Mouse (Mus musculus): ENCODE data around the gene Nat9. TPM values are rescaled to one million over a fixed set of nuclear protein-coding genes. Genes with fewer than 3 reads are reported as not detected.

Gene Nat9
- polyA plus RNA-seq, 1 experiment from 2014 or later = 20.0 TPM

DNA sequence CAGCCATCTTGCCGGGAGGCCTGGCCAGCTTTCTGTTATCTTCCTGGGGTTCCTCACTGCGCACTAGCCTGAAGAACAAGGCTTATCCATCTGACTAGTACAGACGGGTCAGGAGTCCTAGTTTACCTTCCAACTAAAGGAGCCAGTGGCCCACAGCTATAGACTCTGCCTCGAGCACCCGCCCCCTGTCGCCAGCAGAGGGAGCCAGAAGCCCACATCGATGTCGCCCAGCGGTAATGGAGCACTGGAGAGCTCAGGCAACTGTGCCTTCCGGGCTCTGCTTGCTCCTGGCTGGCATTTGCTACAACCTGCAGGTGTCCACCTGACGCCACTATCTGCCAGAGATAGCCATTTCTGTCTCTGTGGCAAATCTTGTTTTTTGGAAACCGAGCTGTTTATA is 14.7 kb upstream of the Nat9 start:
- Histone ChIP-seq H3K4me3 (replicated peaks; ENCODE audit: low read length) (no peak overlapping the region), H3K9me3 (ENCODE audit: control insufficient read depth, low read length) (no peaks in the 10 kb centered on the region), H3K27me3 (ENCODE audit: control insufficient read depth, insufficient read depth, low read length) (no peaks in the 10 kb centered on the region), H3K9ac (no peak overlapping the region), H3K27ac (no peak overlapping the region), H3K36me3 (replicated peaks; ENCODE audit: control insufficient read depth, insufficient read depth) (peaks cover 59% of the 10 kb centered on the region), H3K4me2 (replicated peaks) (no peak overlapping the region), H3K4me1 (replicated peaks; ENCODE audit: control insufficient read depth, insufficient read depth, low read length) (0 out of 2 replicates have a peak, but pooled peaks cover 5% of the 10 kb centered on the region)
- peak; percentile 71; the same call in 1 of the 2 replicates for ATAC-seq (ENCODE audit: low FRiP score)
- peak; percentile 88 for DNase-seq (ENCODE audit: low spot score)
- WGBS = 14% methylated on average over 12 of the region's 12 CpGs

DNA sequence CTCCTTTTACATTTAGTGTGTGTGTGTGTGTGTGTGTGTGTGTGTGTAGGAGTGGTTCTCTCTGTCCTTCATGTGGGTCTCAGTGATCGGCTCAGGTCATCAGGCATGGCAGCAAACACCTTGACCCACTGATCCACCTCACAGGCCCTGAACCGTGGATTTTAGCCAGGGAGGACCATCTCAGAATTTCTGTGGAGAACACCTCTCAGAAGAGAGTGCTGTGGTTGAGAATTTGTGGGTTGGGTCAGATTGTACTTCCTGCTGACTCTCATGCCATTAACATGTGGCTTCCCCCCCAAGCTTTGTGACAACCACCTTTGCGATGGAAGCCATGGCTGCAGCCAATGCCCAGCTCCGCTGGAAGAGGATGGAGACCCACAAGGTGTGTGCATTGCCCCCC is 12.9 kb upstream of the Nat9 start:
- H3K4me2 ChIP-seq (replicated peaks) = no peak overlapping the region
- peaks cover 51% of the 10 kb centered on the region for H3K36me3 ChIP-seq (replicated peaks; ENCODE audit: control insufficient read depth, insufficient read depth)
- no peak for ATAC-seq (ENCODE audit: low FRiP score)
- H3K4me1 ChIP-seq (replicated peaks; ENCODE audit: control insufficient read depth, insufficient read depth, low read length) = no peaks in the 10 kb centered on the region
- no peak for DNase-seq (ENCODE audit: low spot score)
- H3K9ac ChIP-seq = no peak overlapping the region
- H3K27me3 ChIP-seq (ENCODE audit: control insufficient read depth, insufficient read depth, low read length) = no peaks in the 10 kb centered on the region
- no peaks in the 10 kb centered on the region for H3K9me3 ChIP-seq (ENCODE audit: control insufficient read depth, low read length)
- WGBS = 92% methylated on average over 4 of the region's 4 CpGs
- H3K27ac ChIP-seq = no peak overlapping the region
- no peak overlapping the region for H3K4me3 ChIP-seq (replicated peaks; ENCODE audit: low read length)

DNA sequence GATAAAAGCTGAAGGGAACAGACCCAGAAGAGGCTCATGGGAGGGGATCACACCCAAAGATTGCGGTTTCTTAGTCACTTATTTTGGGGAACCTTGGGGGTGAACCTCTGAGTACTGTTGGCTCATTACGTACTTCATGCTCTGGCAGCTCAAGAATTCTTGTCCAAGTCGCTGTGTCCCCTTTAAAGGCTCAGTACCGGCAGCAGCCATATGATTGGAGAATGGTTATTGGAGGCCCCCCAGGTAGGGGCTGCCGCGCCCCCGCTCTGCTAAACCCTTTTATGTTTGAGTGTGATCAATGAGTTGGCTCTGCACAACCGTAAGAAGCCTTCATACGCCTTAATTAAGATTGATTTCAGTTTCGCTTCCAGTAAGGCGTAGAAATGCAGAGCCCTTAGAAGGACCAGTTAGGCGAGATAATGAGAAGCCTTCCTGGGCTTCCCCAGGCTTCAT is 11.3 kb upstream of the Nat9 start:
- no peak for ATAC-seq (ENCODE audit: low FRiP score)
- no peaks in the 10 kb centered on the region for H3K4me1 ChIP-seq (replicated peaks; ENCODE audit: control insufficient read depth, insufficient read depth, low read length)

DNA sequence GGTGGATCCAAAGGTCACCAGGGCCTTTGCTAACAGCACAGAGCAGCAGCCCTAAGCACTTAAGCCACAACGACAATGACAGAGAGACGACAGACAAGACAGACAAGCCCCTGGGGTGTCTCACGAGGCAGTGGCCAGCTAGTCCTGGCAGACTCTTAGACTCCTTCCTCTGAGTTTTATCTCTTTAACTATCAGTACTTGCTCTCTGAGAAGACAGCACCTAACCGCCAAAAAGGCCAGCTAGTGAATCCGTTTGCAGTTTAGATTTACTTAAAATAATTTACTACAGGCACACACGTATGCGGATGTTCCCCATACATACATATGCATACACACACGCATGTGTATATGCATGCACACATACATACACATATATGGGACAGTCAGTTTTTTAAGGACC is 9.9 kb upstream of the Nat9 start:
- Histone ChIP-seq H3K9me3 (ENCODE audit: control insufficient read depth, low read length) (no peaks in the 10 kb centered on the region), H3K27me3 (ENCODE audit: control insufficient read depth, insufficient read depth, low read length) (no peaks in the 10 kb centered on the region), H3K4me2 (replicated peaks) (no peak overlapping the region), H3K36me3 (replicated peaks; ENCODE audit: control insufficient read depth, insufficient read depth) (peaks cover 35% of the 10 kb centered on the region), H3K4me1 (replicated peaks; ENCODE audit: control insufficient read depth, insufficient read depth, low read length) (no peaks in the 10 kb centered on the region), H3K4me3 (replicated peaks; ENCODE audit: low read length) (no peak overlapping the region), H3K9ac (no peak overlapping the region), H3K27ac (no peak overlapping the region)
- 80% methylated on average over 8 of the region's 8 CpGs for whole genome bisulfite sequencing
- DNase-seq (ENCODE audit: low spot score) (no peak), ATAC-seq (ENCODE audit: low FRiP score) (no peak)

More for the DNA sequence above, 11.3 kb upstream of the Nat9 start:
- peaks cover 45% of the 10 kb centered on the region for H3K36me3 ChIP-seq (replicated peaks; ENCODE audit: control insufficient read depth, insufficient read depth)
- WGBS = 40% methylated on average over 12 of the region's 12 CpGs
- DNase-seq (ENCODE audit: low spot score) = no peak
- H3K4me2 ChIP-seq (replicated peaks) = no peak overlapping the region
- no peaks in the 10 kb centered on the region for H3K9me3 ChIP-seq (ENCODE audit: control insufficient read depth, low read length)
- no peaks in the 10 kb centered on the region for H3K27me3 ChIP-seq (ENCODE audit: control insufficient read depth, insufficient read depth, low read length)
- H3K9ac ChIP-seq = no peak overlapping the region
- no peak overlapping the region for H3K4me3 ChIP-seq (replicated peaks; ENCODE audit: low read length)
- no peak overlapping the region for H3K27ac ChIP-seq

DNA sequence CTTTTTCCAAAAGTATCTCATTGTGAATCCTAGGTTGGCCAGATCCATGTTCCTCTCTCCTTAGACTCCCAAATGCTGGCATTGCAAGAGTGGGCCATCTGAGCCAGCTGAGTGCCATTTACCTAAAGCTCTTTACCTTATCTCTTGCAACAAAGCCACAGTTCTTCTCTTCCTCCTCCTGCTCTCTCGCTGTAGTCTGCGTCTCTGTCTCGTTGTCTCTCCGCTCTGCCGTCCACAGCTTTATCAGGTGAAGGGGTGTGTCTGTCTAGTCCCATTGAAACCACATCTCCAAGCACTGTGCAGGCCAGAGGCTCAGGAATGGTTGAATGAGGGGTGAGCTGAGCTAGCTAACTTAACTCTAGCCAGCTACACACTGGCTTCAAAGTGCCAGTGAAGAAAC is 8.3 kb upstream of the Nat9 start:
- Histone ChIP-seq H3K9me3 (ENCODE audit: control insufficient read depth, low read length) (no peaks in the 10 kb centered on the region), H3K9ac (no peak overlapping the region), H3K4me3 (replicated peaks; ENCODE audit: low read length) (no peak overlapping the region), H3K27ac (no peak overlapping the region), H3K4me1 (replicated peaks; ENCODE audit: control insufficient read depth, insufficient read depth, low read length) (no peaks in the 10 kb centered on the region), H3K4me2 (replicated peaks) (no peak overlapping the region), H3K27me3 (ENCODE audit: control insufficient read depth, insufficient read depth, low read length) (no peaks in the 10 kb centered on the region), H3K36me3 (replicated peaks; ENCODE audit: control insufficient read depth, insufficient read depth) (peaks cover 39% of the 10 kb centered on the region)
- DNase-seq (ENCODE audit: low spot score) (no peak), ATAC-seq (ENCODE audit: low FRiP score) (no peak)
- WGBS = 94% methylated on average over 5 of the region's 5 CpGs

DNA sequence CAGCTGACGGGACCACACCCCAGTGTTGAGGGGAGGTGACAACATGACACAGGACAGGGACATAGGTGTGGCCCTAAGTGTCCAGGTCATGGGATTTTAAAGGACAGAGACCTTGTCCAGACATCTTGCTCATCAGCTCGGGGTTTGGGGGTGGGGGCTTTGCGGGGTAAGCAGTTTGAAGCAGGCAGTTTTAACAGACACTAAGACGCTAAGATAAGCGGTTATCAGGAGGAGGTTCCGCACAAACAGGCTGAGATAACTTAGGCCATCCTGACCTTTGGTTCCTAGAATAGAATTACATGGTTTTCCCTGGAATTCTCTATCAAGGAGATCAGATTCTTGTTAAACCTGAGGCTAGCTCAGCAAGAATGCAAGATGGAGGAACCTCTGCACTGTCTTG is 7.0 kb upstream of the Nat9 start:
- H3K9me3 ChIP-seq (ENCODE audit: control insufficient read depth, low read length) = no peaks in the 10 kb centered on the region
- WGBS = 92% methylated on average over 6 of the region's 6 CpGs
- H3K9ac ChIP-seq = no peak overlapping the region
- peaks cover 39% of the 10 kb centered on the region for H3K36me3 ChIP-seq (replicated peaks; ENCODE audit: control insufficient read depth, insufficient read depth)
- no peak overlapping the region for H3K4me3 ChIP-seq (replicated peaks; ENCODE audit: low read length)
- no peak overlapping the region for H3K27ac ChIP-seq
- ATAC-seq (ENCODE audit: low FRiP score) (no peak), DNase-seq (ENCODE audit: low spot score) (no peak)
- no peaks in the 10 kb centered on the region for H3K27me3 ChIP-seq (ENCODE audit: control insufficient read depth, insufficient read depth, low read length)
- no peak overlapping the region for H3K4me2 ChIP-seq (replicated peaks)
- H3K4me1 ChIP-seq (replicated peaks; ENCODE audit: control insufficient read depth, insufficient read depth, low read length) = no peaks in the 10 kb centered on the region

DNA sequence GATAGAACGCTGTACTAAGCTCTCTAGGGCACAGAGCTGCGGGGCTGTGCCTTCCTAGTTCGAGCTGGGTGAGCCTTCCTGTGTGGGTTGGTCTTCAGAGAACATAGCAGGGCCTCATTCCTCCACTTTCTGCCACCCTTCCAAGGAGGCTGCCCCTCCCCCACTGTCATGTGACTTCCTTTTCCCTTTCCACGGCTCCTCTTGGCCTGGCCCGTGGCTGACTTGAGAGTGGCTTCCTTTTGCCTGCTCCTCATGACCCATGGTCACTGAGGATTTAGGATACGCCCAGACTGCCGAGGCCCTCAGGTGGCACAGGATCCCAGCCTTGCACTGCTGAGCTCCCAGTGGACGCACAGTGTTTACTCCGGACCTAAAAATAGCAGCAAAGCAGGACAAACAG is 4.5 kb upstream of the Nat9 start:
- 74% methylated on average over 9 of the region's 9 CpGs for WGBS
- ATAC-seq (ENCODE audit: low FRiP score) = no peak
- no peak overlapping the region for H3K27ac ChIP-seq

DNA sequence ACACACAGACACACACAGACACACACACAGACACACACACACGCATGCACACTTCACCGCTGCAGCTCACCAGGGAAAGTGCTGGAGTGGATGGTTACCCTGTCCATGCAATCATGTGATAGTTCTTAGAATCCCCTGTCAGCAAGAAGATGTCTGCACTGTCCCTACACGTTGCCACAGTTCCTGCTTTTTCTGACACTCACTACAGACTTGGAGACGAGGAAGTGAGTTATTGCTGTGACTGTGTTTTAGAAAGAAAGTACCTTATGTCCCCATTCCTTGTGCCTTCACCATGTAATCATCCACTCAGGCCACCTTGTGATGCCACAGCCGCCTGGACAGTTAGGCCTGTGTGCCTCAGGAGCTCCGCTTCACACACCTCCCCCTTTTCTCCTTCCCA is 1.6 kb upstream of the Nat9 start:
- Histone ChIP-seq H3K9ac (no peak overlapping the region), H3K27ac (no peak overlapping the region), H3K27me3 (ENCODE audit: control insufficient read depth, insufficient read depth, low read length) (no peaks in the 10 kb centered on the region), H3K9me3 (ENCODE audit: control insufficient read depth, low read length) (no peaks in the 10 kb centered on the region), H3K4me2 (replicated peaks) (no peak overlapping the region), H3K36me3 (replicated peaks; ENCODE audit: control insufficient read depth, insufficient read depth) (peaks cover 25% of the 10 kb centered on the region), H3K4me1 (replicated peaks; ENCODE audit: control insufficient read depth, insufficient read depth, low read length) (peaks cover 16% of the 10 kb centered on the region), H3K4me3 (replicated peaks; ENCODE audit: low read length) (no peak overlapping the region)
- no peak for ATAC-seq (ENCODE audit: low FRiP score)
- no peak for DNase-seq (ENCODE audit: low spot score)
- WGBS = 95% methylated on average over 6 of the region's 6 CpGs

More for the DNA sequence above, 4.5 kb upstream of the Nat9 start:
- Histone ChIP-seq H3K36me3 (replicated peaks; ENCODE audit: control insufficient read depth, insufficient read depth) (peaks cover 33% of the 10 kb centered on the region), H3K4me2 (replicated peaks) (no peak overlapping the region), H3K4me1 (replicated peaks; ENCODE audit: control insufficient read depth, insufficient read depth, low read length) (peaks cover 7% of the 10 kb centered on the region), H3K9ac (no peak overlapping the region), H3K9me3 (ENCODE audit: control insufficient read depth, low read length) (no peaks in the 10 kb centered on the region), H3K4me3 (replicated peaks; ENCODE audit: low read length) (no peak overlapping the region), H3K27me3 (ENCODE audit: control insufficient read depth, insufficient read depth, low read length) (no peaks in the 10 kb centered on the region)
- DNase-seq (ENCODE audit: low spot score) = no peak

DNA sequence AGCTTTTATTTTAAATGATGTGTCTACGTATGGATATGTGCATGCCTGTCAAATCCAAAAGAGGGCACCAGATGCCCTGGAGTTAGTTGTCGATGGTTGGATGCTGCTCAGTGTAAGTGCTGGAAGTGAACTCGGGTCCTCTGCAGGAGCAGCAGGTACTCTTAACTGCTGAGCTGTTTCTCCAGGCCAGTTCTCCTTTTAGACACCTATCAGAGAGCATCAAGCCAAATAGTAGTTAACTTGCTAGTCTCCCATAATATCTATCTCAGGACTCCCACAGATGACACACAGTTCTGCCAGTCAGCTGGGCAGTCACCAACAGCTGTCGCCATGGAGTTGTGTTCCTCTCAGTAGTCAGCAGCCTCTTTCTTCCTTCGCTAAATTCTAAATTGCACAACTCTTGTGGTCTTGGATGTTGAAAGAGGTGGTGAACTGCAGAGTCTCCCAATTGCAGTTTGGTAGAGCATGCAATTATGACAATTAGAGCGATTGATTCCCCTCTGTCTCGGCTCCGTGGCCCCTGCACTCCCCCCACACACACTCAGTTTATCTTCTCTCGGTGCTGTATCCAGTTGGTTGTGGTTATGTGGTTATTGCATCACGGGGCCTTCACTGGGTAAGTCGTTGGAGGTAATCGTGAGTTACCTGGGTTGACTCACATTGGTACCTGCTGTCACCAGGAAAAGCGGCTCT is 1.0 kb upstream of the Nat9 start:
- DNase-seq (ENCODE audit: low spot score) (no peak), ATAC-seq (ENCODE audit: low FRiP score) (no peak)
- Histone ChIP-seq H3K9ac (no peak overlapping the region), H3K4me2 (replicated peaks) (no peak overlapping the region), H3K4me3 (replicated peaks; ENCODE audit: low read length) (no peak overlapping the region; the same call in 1 of the 2 replicates), H3K27ac (no peak overlapping the region), H3K9me3 (ENCODE audit: control insufficient read depth, low read length) (no peaks in the 10 kb centered on the region), H3K36me3 (replicated peaks; ENCODE audit: control insufficient read depth, insufficient read depth) (peaks cover 25% of the 10 kb centered on the region), H3K27me3 (ENCODE audit: control insufficient read depth, insufficient read depth, low read length) (no peaks in the 10 kb centered on the region), H3K4me1 (replicated peaks; ENCODE audit: control insufficient read depth, insufficient read depth, low read length) (peaks cover 16% of the 10 kb centered on the region)
- WGBS = 90% methylated on average over 13 of the region's 13 CpGs
